In the genomic region with DNA sequence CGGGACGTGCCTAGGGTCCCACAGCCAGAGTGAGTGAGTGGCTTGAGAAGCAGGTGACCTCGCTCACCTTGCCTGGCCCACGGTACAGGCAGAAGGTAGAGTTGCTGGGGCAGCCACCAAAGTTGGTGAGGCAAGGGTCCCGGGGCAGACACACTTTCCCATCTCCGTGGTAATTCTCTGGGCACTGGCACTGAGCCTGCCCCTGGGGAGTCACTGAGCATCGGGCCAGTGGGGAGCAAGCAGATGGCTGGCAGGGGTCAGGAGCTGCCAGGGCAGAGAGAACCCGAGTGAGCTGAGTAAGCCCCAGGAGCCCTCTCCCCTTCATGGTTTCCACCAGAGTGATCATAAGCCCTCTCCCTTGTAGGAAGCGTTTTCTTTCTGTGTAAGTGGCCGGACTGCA, we compare ENCODE assay signal across 15 mouse cellular contexts. TPM values are rescaled to one million over a fixed set of nuclear protein-coding genes. Genes with fewer than 3 reads are reported as not detected.
"Had no signal": no experiment of that assay in that cellular context is flagged by ENCODE, and none has a peak within 500 bp of the region (broad histone marks: within the 10 kb centered on the region; RNA-seq: fewer than 3 reads in every experiment).

No protein-coding gene starts in this region.

- H3K4me1 ChIP-seq: lung, embryonic 15.5 days; midbrain, embryonic 15.5 days; neural tube, embryonic 12.5 days had no signal

- H3K9ac ChIP-seq: lung, embryonic 15.5 days; midbrain, embryonic 15.5 days; neural tube, embryonic 12.5 days had no signal

- H3K9me3 ChIP-seq: lung, embryonic 15.5 days; midbrain, embryonic 15.5 days; neural tube, embryonic 12.5 days had no signal

- H3K36me3 ChIP-seq: lung, embryonic 15.5 days; midbrain, embryonic 15.5 days; neural tube, embryonic 12.5 days had no signal

- ATAC-seq: midbrain, embryonic 15.5 days had no signal

- DNase-seq: kidney, adult 11 months; kidney, adult 9 months; kidney, postnatal 36 days; lung, postnatal 14 days; right cerebral cortex, postnatal 14 days; thymus, postnatal 36 days had no signal

- H3K27ac ChIP-seq: kidney, postnatal 0 days; layer of hippocampus, adult 2 months; lung, embryonic 15.5 days; midbrain, embryonic 15.5 days; neural tube, embryonic 12.5 days had no signal

- H3K4me2 ChIP-seq: lung, embryonic 15.5 days; midbrain, embryonic 11.5 days; midbrain, embryonic 15.5 days; neural tube, embryonic 12.5 days had no signal

- H3K4me3 ChIP-seq: layer of hippocampus, adult 2 months; lung, embryonic 15.5 days; midbrain, embryonic 15.5 days; neural tube, embryonic 12.5 days had no signal

- H3K27me3 ChIP-seq: lung, embryonic 15.5 days; midbrain, embryonic 15.5 days; neural tube, embryonic 12.5 days had no signal

RNA-seq across cellular contexts. Expression of a gene that starts 6.8 kb away (rescaled TPM):
- total RNA-seq: monocyte, adult 5-6 weeks had no signal

RNA-seq across cellular contexts. Expression of a gene that starts 30.8 kb away (rescaled TPM):
- total RNA-seq: monocyte, adult 5-6 weeks had no signal

RNA-seq across cellular contexts. Expression of a gene that starts 46.5 kb away (rescaled TPM):
- total RNA-seq: monocyte, adult 5-6 weeks; neutrophil, adult 5-6 weeks had no signal
- polyA plus RNA-seq: liver, adult 2 months had no signal
